24 mouse cellular contexts compared by ENCODE assay signal in genomic region chr17:85171951-85172350, GRCm38 (mm10).
A peak's percentile ranks its signal among the peaks of the same experiment; 100 is the strongest.
DNase-seq lines count a peak whose midpoint lies in the region; ATAC-seq and TF ChIP-seq lines count a peak whose summit lies in the region.
"Had no signal": no experiment of that assay in that cellular context is flagged by ENCODE, and none has a peak within 500 bp of the region (broad histone marks: within the 10 kb centered on the region; RNA-seq: fewer than 3 reads in every experiment).

No protein-coding gene starts in this region.

- no peak overlapping the region for H3K9ac ChIP-seq in forebrain, embryonic 11.5 days (ENCODE audit: low read length)
- H3K9ac ChIP-seq in heart, embryonic 13.5 days: no peak overlapping the region
- no peak overlapping the region for H3K9ac ChIP-seq in embryonic facial prominence, embryonic 14.5 days (ENCODE audit: low read depth, low read length)
- H3K9ac ChIP-seq: forebrain, embryonic 15.5 days; hindbrain, embryonic 14.5 days; limb, embryonic 15.5 days; liver, embryonic 15.5 days; lung, embryonic 15.5 days had no signal

- intact Hi-C loops in heart, postnatal 14 days (cut with DNase I): no loop called here

- no peak for TF ChIP-seq CTCF in brain, embryonic 14.5 days (IDR thresholded peaks at IDR 0.05; ENCODE audit: borderline replicate concordance, extremely low read depth, insufficient read depth, insufficient read length)

- H3K36me3 ChIP-seq in forebrain, embryonic 10.5 days (replicated peaks): no peaks in the 10 kb centered on the region
- no peaks in the 10 kb centered on the region for H3K36me3 ChIP-seq in forebrain, embryonic 11.5 days (ENCODE audit: control insufficient read depth, insufficient read depth, low read length)
- no peaks in the 10 kb centered on the region for H3K36me3 ChIP-seq in heart, embryonic 13.5 days
- H3K36me3 ChIP-seq in embryonic facial prominence, embryonic 14.5 days (ENCODE audit: control insufficient read depth, insufficient read depth, low read length): no peaks in the 10 kb centered on the region
- H3K36me3 ChIP-seq: forebrain, embryonic 15.5 days; limb, embryonic 15.5 days; liver, embryonic 15.5 days; lung, embryonic 15.5 days had no signal

- peaks cover 25% of the 10 kb centered on the region for H3K4me1 ChIP-seq in forebrain, embryonic 10.5 days
- peaks cover 5% of the 10 kb centered on the region for H3K4me1 ChIP-seq in forebrain, embryonic 11.5 days (replicated peaks; ENCODE audit: control insufficient read depth, insufficient read depth, low read length)
- peaks cover 28% of the 10 kb centered on the region for H3K4me1 ChIP-seq in heart, embryonic 13.5 days
- no peaks in the 10 kb centered on the region for H3K4me1 ChIP-seq in embryonic facial prominence, embryonic 14.5 days (ENCODE audit: control insufficient read depth, insufficient read depth, low read length)
- H3K4me1 ChIP-seq: limb, embryonic 15.5 days; liver, embryonic 15.5 days; lung, embryonic 15.5 days; megakaryocyte, embryonic 14.5 days had no signal

- no peak for TF ChIP-seq POLR2A in brain, embryonic 14.5 days (IDR thresholded peaks at IDR 0.05; ENCODE audit: borderline replicate concordance, extremely low read depth, insufficient read depth, insufficient read length, poor library complexity, severe bottlenecking)

- WGBS in forebrain, embryonic 10.5 days: 12% methylated on average over 4 of the region's 4 CpGs
- 15% methylated on average over 4 of the region's 4 CpGs for WGBS in forebrain, embryonic 11.5 days
- 31% methylated on average over 4 of the region's 4 CpGs for WGBS in heart, embryonic 13.5 days
- 65% methylated on average over 4 of the region's 4 CpGs for WGBS in embryonic facial prominence, embryonic 14.5 days

- no peak overlapping the region for H3K4me2 ChIP-seq in forebrain, embryonic 11.5 days (ENCODE audit: low read depth, low read length, severe bottlenecking)
- no peak overlapping the region for H3K4me2 ChIP-seq in heart, embryonic 13.5 days
- no peak overlapping the region for H3K4me2 ChIP-seq in embryonic facial prominence, embryonic 14.5 days (ENCODE audit: low read depth, low read length)
- H3K4me2 ChIP-seq: forebrain, embryonic 15.5 days; hindbrain, embryonic 14.5 days; limb, embryonic 15.5 days; liver, embryonic 15.5 days; lung, embryonic 15.5 days had no signal

- H3K4me3 ChIP-seq in forebrain, embryonic 10.5 days: peak overlapping the region; percentile 11; the same call in 1 of the 2 replicates
- H3K4me3 ChIP-seq in forebrain, embryonic 11.5 days (ENCODE audit: low read depth, low read length): no peak overlapping the region
- H3K4me3 ChIP-seq in heart, embryonic 13.5 days: no peak overlapping the region
- no peak overlapping the region for H3K4me3 ChIP-seq in embryonic facial prominence, embryonic 14.5 days (ENCODE audit: low read depth, low read length)
- H3K4me3 ChIP-seq: forebrain, embryonic 15.5 days; limb, embryonic 15.5 days; liver, embryonic 15.5 days; lung, embryonic 15.5 days; megakaryocyte, embryonic 14.5 days had no signal

- DNase-seq in forebrain, embryonic 10.5 days (ENCODE audit: extremely low spot score, low spot score): peak; percentile 47
- DNase-seq in forebrain, embryonic 11.5 days (ENCODE audit: low spot score): no peak
- no peak for DNase-seq in heart, postnatal 14 days
- DNase-seq in brain, embryonic 14.5 days (ENCODE audit: low read depth): peak; percentile 42
- DNase-seq in embryonic facial prominence, embryonic 14.5 days (ENCODE audit: low spot score): peak; percentile 38
- DNase-seq in adrenal gland, postnatal 14 days: no peak
- DNase-seq in spleen, postnatal 4 days (ENCODE audit: low spot score in 2 of 2): no peak
- DNase-seq: adrenal gland, postnatal 25 days; cerebellum, adult 9-11 months; gastrocnemius, postnatal 10 days; kidney, adult 18-20 months; kidney, postnatal 14 days; left cerebral cortex, postnatal 4 days; lung, postnatal 36 days; right cerebral cortex, postnatal 14 days had no signal

- H3K27ac ChIP-seq in forebrain, embryonic 10.5 days: peak overlapping the region; percentile 4; the same call in 1 of the 2 replicates
- H3K27ac ChIP-seq in forebrain, embryonic 11.5 days (ENCODE audit: low read depth, low read length): no peak overlapping the region
- H3K27ac ChIP-seq in heart, embryonic 13.5 days (replicated peaks): 0 out of 2 replicates have a peak overlapping the region, but pooled peaks have one; percentile 20
- H3K27ac ChIP-seq in embryonic facial prominence, embryonic 14.5 days (replicated peaks; ENCODE audit: low read depth, low read length): no peak overlapping the region
- H3K27ac ChIP-seq: forebrain, embryonic 15.5 days; hindbrain, embryonic 14.5 days; limb, embryonic 15.5 days; liver, embryonic 15.5 days; lung, embryonic 15.5 days had no signal

- 0 out of 2 replicates have a peak, but pooled peaks cover 5% of the 10 kb centered on the region for H3K27me3 ChIP-seq in forebrain, embryonic 10.5 days (ENCODE audit: poor library complexity, severe bottlenecking)
- H3K27me3 ChIP-seq in forebrain, embryonic 11.5 days (ENCODE audit: control insufficient read depth, insufficient read depth, low read length): no peaks in the 10 kb centered on the region
- no peaks in the 10 kb centered on the region for H3K27me3 ChIP-seq in heart, embryonic 13.5 days (replicated peaks)
- H3K27me3 ChIP-seq in embryonic facial prominence, embryonic 14.5 days (replicated peaks; ENCODE audit: control insufficient read depth, insufficient read depth, low read length): no peaks in the 10 kb centered on the region
- H3K27me3 ChIP-seq: forebrain, embryonic 15.5 days; limb, embryonic 15.5 days; liver, embryonic 15.5 days; lung, embryonic 15.5 days had no signal

- no peak; the same call in 1 of the 2 replicates for ATAC-seq in forebrain, embryonic 11.5 days (replicated peaks; ENCODE audit: low FRiP score)
- ATAC-seq in heart, embryonic 13.5 days (ENCODE audit: extremely low read depth, insufficient number of reproducible peaks, low FRiP score, low TSS enrichment): no peak
- ATAC-seq in embryonic facial prominence, embryonic 14.5 days (ENCODE audit: low read depth): 0 out of 2 replicates have a peak, but pooled peaks have one; percentile 47
- ATAC-seq: forebrain, embryonic 15.5 days; inflammation-experienced regulatory T-cells, adult 6 months; midbrain, embryonic 16.5 days had no signal

- H3K9me3 ChIP-seq in forebrain, embryonic 10.5 days: no peaks in the 10 kb centered on the region
- no peaks in the 10 kb centered on the region for H3K9me3 ChIP-seq in forebrain, embryonic 11.5 days (ENCODE audit: control insufficient read depth, low read length)
- no peaks in the 10 kb centered on the region for H3K9me3 ChIP-seq in heart, embryonic 13.5 days
- no peaks in the 10 kb centered on the region for H3K9me3 ChIP-seq in embryonic facial prominence, embryonic 14.5 days (ENCODE audit: control insufficient read depth, low read length)
- H3K9me3 ChIP-seq: forebrain, embryonic 15.5 days; limb, embryonic 15.5 days; liver, embryonic 15.5 days; lung, embryonic 15.5 days had no signal

Comparison
In these comparisons a context has a peak if more than half of its experiments do, and no peak if none do; other contexts are left out.
1. DNase-seq: peak in forebrain, embryonic 10.5 days (single experiment), brain, embryonic 14.5 days (single experiment) and embryonic facial prominence, embryonic 14.5 days (single experiment); none in forebrain, embryonic 11.5 days (single experiment), heart, postnatal 14 days (0 of 2), adrenal gland, postnatal 14 days (single experiment) and spleen, postnatal 4 days (0 of 2).
2. H3K27ac ChIP-seq: peak in forebrain, embryonic 10.5 days (single experiment) and heart, embryonic 13.5 days (single experiment); none in forebrain, embryonic 11.5 days (single experiment) and embryonic facial prominence, embryonic 14.5 days (single experiment).